Mouse (Mus musculus): ENCODE measurements around the gene Slc8b1.

GRCm38 (mm10) chr5:120527296-120527964 lies 16.5 kb downstream of the Slc8b1 start:
- TF ChIP-seq SMC3 (IDR thresholded peaks at IDR 0.05; ENCODE audit: low read depth, low read length) (no peak), EP300 (IDR thresholded peaks at IDR 0.05; ENCODE audit: low read length) (no peak), CTCF (conservative IDR thresholded peaks at IDR 0.05 in 1 of 2, IDR thresholded peaks at IDR 0.05 in 1 of 2; ENCODE audit: low read depth in 2 of 2, low read length in 2 of 2) (no peak), MEF2A (IDR thresholded peaks at IDR 0.05; ENCODE audit: borderline replicate concordance, low read depth, low read length) (no peak), UBTF (IDR thresholded peaks at IDR 0.05; ENCODE audit: low read depth, low read length) (no peak), JUND (conservative IDR thresholded peaks at IDR 0.05; ENCODE audit: low read depth, low read length) (no peak), E2F4 (IDR thresholded peaks at IDR 0.05; ENCODE audit: insufficient replicate concordance, low read depth, low read length) (no peak)
